ENCODE assay signal across 19 mouse cellular contexts in the genomic region with DNA sequence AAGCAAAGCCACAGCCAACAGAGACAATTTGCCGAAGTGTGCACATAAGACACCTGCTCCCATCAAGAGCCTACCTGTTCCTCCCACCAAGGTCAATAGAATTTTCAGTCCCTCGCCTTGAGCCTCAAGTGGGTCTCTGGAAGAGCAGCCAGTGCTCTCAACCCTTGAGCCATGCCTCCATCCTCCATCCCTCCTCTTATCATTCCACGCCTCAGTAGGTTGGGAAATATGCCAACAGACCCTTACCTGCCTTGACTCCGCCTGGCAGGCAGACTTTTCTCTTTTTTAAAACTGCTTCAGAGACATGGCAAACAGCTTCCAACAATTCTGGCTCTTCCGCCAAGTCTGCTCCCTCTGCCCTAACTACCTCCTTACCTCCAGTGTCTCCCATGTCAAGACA.
"Had no signal": no experiment of that assay in that cellular context is flagged by ENCODE, and none has a peak within 500 bp of the region (broad histone marks: within the 10 kb centered on the region; RNA-seq: fewer than 3 reads in every experiment).

No protein-coding gene starts in this region.

- DNase-seq: lung, adult 18-20 months; lung, postnatal 4 days; midbrain, embryonic 14.5 days; retina, postnatal 1 day; right cerebral cortex, adult 18-20 months; right cerebral cortex, postnatal 25 days; right cerebral cortex, postnatal 4 days; spleen, adult 18-20 months; thymus, adult 18-20 months; thymus, postnatal 14 days; thymus, postnatal 36 days had no signal

- H3K4me2 ChIP-seq: liver, embryonic 12.5 days; midbrain, embryonic 12.5 days; neural tube, embryonic 13.5 days; neural tube, embryonic 15.5 days had no signal

- H3K36me3 ChIP-seq: liver, embryonic 12.5 days; midbrain, embryonic 10.5 days; midbrain, embryonic 12.5 days; neural tube, embryonic 13.5 days; neural tube, embryonic 15.5 days had no signal

- H3K27ac ChIP-seq: liver, embryonic 12.5 days; liver, embryonic 14.5 days; midbrain, embryonic 10.5 days; midbrain, embryonic 12.5 days; neural tube, embryonic 13.5 days; neural tube, embryonic 15.5 days had no signal

- H3K4me1 ChIP-seq: liver, embryonic 12.5 days; midbrain, embryonic 10.5 days; midbrain, embryonic 12.5 days; neural tube, embryonic 13.5 days; neural tube, embryonic 15.5 days had no signal

- H3K9ac ChIP-seq: liver, embryonic 12.5 days; liver, embryonic 14.5 days; midbrain, embryonic 12.5 days; neural tube, embryonic 13.5 days; neural tube, embryonic 15.5 days had no signal

- ATAC-seq: liver, embryonic 12.5 days; midbrain, embryonic 16.5 days had no signal

- H3K9me3 ChIP-seq: liver, embryonic 12.5 days; midbrain, embryonic 10.5 days; midbrain, embryonic 12.5 days; neural tube, embryonic 13.5 days; neural tube, embryonic 15.5 days had no signal

- H3K27me3 ChIP-seq: midbrain, embryonic 12.5 days; neural tube, embryonic 13.5 days; neural tube, embryonic 15.5 days had no signal

- H3K4me3 ChIP-seq: liver, embryonic 12.5 days; midbrain, embryonic 10.5 days; midbrain, embryonic 12.5 days; myocyte; neural tube, embryonic 13.5 days; neural tube, embryonic 15.5 days had no signal
